Mouse (Mus musculus): ENCODE data around the gene Gm20388. TPM values are rescaled to one million over a fixed set of nuclear protein-coding genes. Genes with fewer than 3 reads are reported as not detected.
A peak's percentile ranks its signal among the peaks of the same experiment; 100 is the strongest.

The Gm20388 gene
- polyA plus RNA-seq, 1 experiment from 2014 or later, result not detected

- ATAC-seq, result peak; percentile 85
- WGBS, result 24% methylated on average over 9 of the region's 9 CpGs
- Histone ChIP-seq H3K27me3 (replicated peaks; ENCODE audit: control insufficient read depth, insufficient read depth, low read length) (no peaks in the 10 kb centered on the region), H3K4me2 (replicated peaks; ENCODE audit: low read depth) (peak overlapping the region; percentile 54), H3K9ac (ENCODE audit: low read depth, low read length) (0 out of 2 replicates have a peak overlapping the region, but pooled peaks have one; percentile 17), H3K4me3 (ENCODE audit: low read depth, low read length) (no peak overlapping the region), H3K36me3 (ENCODE audit: control insufficient read depth, insufficient read depth) (no peaks in the 10 kb centered on the region), H3K27ac (ENCODE audit: low read depth, low read length) (peak overlapping the region; percentile 52), H3K4me1 (replicated peaks; ENCODE audit: control insufficient read depth, insufficient read depth, low read length) (peaks cover 24% of the 10 kb centered on the region), H3K9me3 (ENCODE audit: control insufficient read depth) (no peaks in the 10 kb centered on the region)
- TF ChIP-seq CTCF (IDR thresholded peaks at IDR 0.05; ENCODE audit: low read depth), result no peak
Observed at GRCm38 (mm10) chr8:120498926-120499605, 588.4 kb downstream of the Gm20388 start.

- Histone ChIP-seq H3K36me3 (ENCODE audit: control insufficient read depth, insufficient read depth) (no peaks in the 10 kb centered on the region), H3K4me2 (replicated peaks; ENCODE audit: low read depth) (no peak overlapping the region), H3K27ac (ENCODE audit: low read depth, low read length) (no peak overlapping the region), H3K4me3 (ENCODE audit: low read depth, low read length) (no peak overlapping the region), H3K27me3 (replicated peaks; ENCODE audit: control insufficient read depth, insufficient read depth, low read length) (no peaks in the 10 kb centered on the region), H3K9me3 (ENCODE audit: control insufficient read depth) (no peaks in the 10 kb centered on the region), H3K9ac (ENCODE audit: low read depth, low read length) (no peak overlapping the region), H3K4me1 (replicated peaks; ENCODE audit: control insufficient read depth, insufficient read depth, low read length) (peaks cover 37% of the 10 kb centered on the region)
- no peak for ATAC-seq
- 73% methylated on average over 8 of the region's 8 CpGs for WGBS
- 0 out of 2 replicates have a peak, but pooled peaks have one; percentile 20 for TF ChIP-seq CTCF (IDR thresholded peaks at IDR 0.05; ENCODE audit: low read depth)
Observed at GRCm38 (mm10) chr8:120500701-120501261, 590.1 kb downstream of the Gm20388 start.

- no peak for TF ChIP-seq CTCF (IDR thresholded peaks at IDR 0.05; ENCODE audit: low read depth)
- Histone ChIP-seq H3K4me1 (replicated peaks; ENCODE audit: control insufficient read depth, insufficient read depth, low read length) (peaks cover 39% of the 10 kb centered on the region), H3K9me3 (ENCODE audit: control insufficient read depth) (no peaks in the 10 kb centered on the region), H3K27ac (ENCODE audit: low read depth, low read length) (no peak overlapping the region), H3K4me3 (ENCODE audit: low read depth, low read length) (no peak overlapping the region), H3K4me2 (replicated peaks; ENCODE audit: low read depth) (no peak overlapping the region), H3K36me3 (ENCODE audit: control insufficient read depth, insufficient read depth) (no peaks in the 10 kb centered on the region), H3K27me3 (replicated peaks; ENCODE audit: control insufficient read depth, insufficient read depth, low read length) (no peaks in the 10 kb centered on the region), H3K9ac (ENCODE audit: low read depth, low read length) (no peak overlapping the region)
- WGBS, result 58% methylated on average over 5 of the region's 5 CpGs
- ATAC-seq, result no peak
Observed at GRCm38 (mm10) chr8:120501426-120501825, 590.8 kb downstream of the Gm20388 start.

GRCm38 (mm10) chr8:120502428-120502827 lies 591.8 kb downstream of the Gm20388 start:
- Histone ChIP-seq H3K9ac (ENCODE audit: low read depth, low read length) (no peak overlapping the region), H3K9me3 (ENCODE audit: control insufficient read depth) (no peaks in the 10 kb centered on the region), H3K27me3 (replicated peaks; ENCODE audit: control insufficient read depth, insufficient read depth, low read length) (no peaks in the 10 kb centered on the region), H3K4me2 (replicated peaks; ENCODE audit: low read depth) (no peak overlapping the region), H3K4me3 (ENCODE audit: low read depth, low read length) (no peak overlapping the region), H3K36me3 (ENCODE audit: control insufficient read depth, insufficient read depth) (no peaks in the 10 kb centered on the region), H3K27ac (ENCODE audit: low read depth, low read length) (no peak overlapping the region), H3K4me1 (replicated peaks; ENCODE audit: control insufficient read depth, insufficient read depth, low read length) (peaks cover 39% of the 10 kb centered on the region)
- no peak for ATAC-seq
- WGBS, result 57% methylated on average over 5 of the region's 5 CpGs
- no peak for TF ChIP-seq CTCF (IDR thresholded peaks at IDR 0.05; ENCODE audit: low read depth)

GRCm38 (mm10) chr8:120504251-120505081 lies 593.8 kb downstream of the Gm20388 start:
- Histone ChIP-seq H3K9me3 (ENCODE audit: control insufficient read depth) (no peaks in the 10 kb centered on the region), H3K36me3 (ENCODE audit: control insufficient read depth, insufficient read depth) (no peaks in the 10 kb centered on the region), H3K27ac (ENCODE audit: low read depth, low read length) (no peak overlapping the region), H3K27me3 (replicated peaks; ENCODE audit: control insufficient read depth, insufficient read depth, low read length) (no peaks in the 10 kb centered on the region), H3K4me1 (replicated peaks; ENCODE audit: control insufficient read depth, insufficient read depth, low read length) (peaks cover 35% of the 10 kb centered on the region), H3K4me3 (ENCODE audit: low read depth, low read length) (no peak overlapping the region), H3K4me2 (replicated peaks; ENCODE audit: low read depth) (peak overlapping the region; percentile 44), H3K9ac (ENCODE audit: low read depth, low read length) (no peak overlapping the region)
- WGBS, result 28% methylated on average over 19 of the region's 20 CpGs
- TF ChIP-seq CTCF (IDR thresholded peaks at IDR 0.05; ENCODE audit: low read depth), result no peak
- ATAC-seq, result no peak

GRCm38 (mm10) chr8:120505082-120505511 lies 594.5 kb downstream of the Gm20388 start:
- 18% methylated on average over 19 of the region's 19 CpGs for WGBS

More at GRCm38 (mm10) chr8:120505082-120505511, 594.5 kb downstream of the Gm20388 start:
- H3K27ac ChIP-seq (ENCODE audit: low read depth, low read length), result no peak overlapping the region
- no peak overlapping the region for H3K9ac ChIP-seq (ENCODE audit: low read depth, low read length)
- no peaks in the 10 kb centered on the region for H3K9me3 ChIP-seq (ENCODE audit: control insufficient read depth)
- peak overlapping the region; percentile 44 for H3K4me2 ChIP-seq (replicated peaks; ENCODE audit: low read depth)
- peaks cover 41% of the 10 kb centered on the region for H3K4me1 ChIP-seq (replicated peaks; ENCODE audit: control insufficient read depth, insufficient read depth, low read length)
- no peaks in the 10 kb centered on the region for H3K27me3 ChIP-seq (replicated peaks; ENCODE audit: control insufficient read depth, insufficient read depth, low read length)
- no peak for TF ChIP-seq CTCF (IDR thresholded peaks at IDR 0.05; ENCODE audit: low read depth)
- no peaks in the 10 kb centered on the region for H3K36me3 ChIP-seq (ENCODE audit: control insufficient read depth, insufficient read depth)
- no peak for ATAC-seq
- 0 out of 2 replicates have a peak overlapping the region, but pooled peaks have one; percentile 3 for H3K4me3 ChIP-seq (ENCODE audit: low read depth, low read length)
